In the genomic region with DNA sequence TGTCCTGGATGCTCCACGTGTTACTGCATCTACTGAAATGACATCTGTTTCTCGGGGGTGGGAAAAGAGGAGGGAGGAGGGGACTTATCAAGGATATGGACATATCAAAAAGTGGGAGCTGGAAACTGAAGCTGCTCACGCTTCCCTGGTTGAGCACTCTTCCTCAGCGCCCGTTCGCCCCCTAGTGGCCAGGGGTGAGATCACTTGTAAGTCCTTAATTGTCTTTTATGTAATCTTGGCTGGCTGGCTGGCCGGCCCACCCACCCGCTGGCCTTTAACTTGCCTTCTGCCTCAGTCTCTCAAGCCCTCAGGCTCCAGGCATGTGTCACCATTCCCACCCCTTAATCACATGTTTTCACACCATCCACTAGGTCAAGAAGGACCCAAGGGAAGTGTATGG, we compare ENCODE assay signal across 9 mouse cellular contexts. TPM values are rescaled to one million over a fixed set of nuclear protein-coding genes. Genes with fewer than 3 reads are reported as not detected.
DNase-seq lines count a peak whose midpoint lies in the region; ATAC-seq and TF ChIP-seq lines count a peak whose summit lies in the region.
"Had no signal": no experiment of that assay in that cellular context is flagged by ENCODE, and none has a peak within 500 bp of the region (broad histone marks: within the 10 kb centered on the region; RNA-seq: fewer than 3 reads in every experiment).

No protein-coding gene starts in this region.

- ATAC-seq in forebrain, embryonic 15.5 days (replicated peaks) = no peak
- peak; percentile 64; the same call in 1 of the 2 replicates for ATAC-seq in erythroid progenitor cell, adult 5-6 weeks (replicated peaks; ENCODE audit: low FRiP score, poor library complexity, severe bottlenecking)
- ATAC-seq in midbrain, embryonic 11.5 days (ENCODE audit: low FRiP score) = peak; percentile 1; the same call in 1 of the 2 replicates

- DNase-seq in forebrain, embryonic 10.5 days (ENCODE audit: extremely low spot score, low spot score) = peak; percentile 88
- DNase-seq in brain, embryonic 14.5 days (ENCODE audit: low read depth) = peak; percentile 95
- DNase-seq in heart, postnatal 25 days (ENCODE audit: low spot score) = peak; percentile 78
- peak; percentile 80 for DNase-seq in left cerebral cortex, adult 11 months (ENCODE audit: low spot score)
- DNase-seq in midbrain, embryonic 11.5 days (ENCODE audit: low spot score, missing footprints) = peak; percentile 99
- DNase-seq in spleen, adult 18-20 months = peak; percentile 46 to 81

- no peak overlapping the region for H3K4me2 ChIP-seq in forebrain, embryonic 15.5 days (replicated peaks)
- no peak overlapping the region for H3K4me2 ChIP-seq in midbrain, embryonic 11.5 days

- peaks cover 69% of the 10 kb centered on the region for H3K4me1 ChIP-seq in forebrain, embryonic 10.5 days
- peaks cover 40% of the 10 kb centered on the region for H3K4me1 ChIP-seq in forebrain, embryonic 15.5 days
- peaks cover 24% of the 10 kb centered on the region for H3K4me1 ChIP-seq in midbrain, embryonic 11.5 days (ENCODE audit: control insufficient read depth, insufficient read depth, low read length)

- intact Hi-C loops in heart, postnatal 25 days (cut with DNase I) = no loop called here

- no peak overlapping the region for H3K9ac ChIP-seq in forebrain, embryonic 15.5 days (replicated peaks)
- no peak overlapping the region for H3K9ac ChIP-seq in midbrain, embryonic 11.5 days (ENCODE audit: low read length)

- TF ChIP-seq POLR2A in brain, embryonic 14.5 days (IDR thresholded peaks at IDR 0.05; ENCODE audit: borderline replicate concordance, extremely low read depth, insufficient read depth, insufficient read length, poor library complexity, severe bottlenecking) = no peak

- H3K4me3 ChIP-seq in forebrain, embryonic 10.5 days = 0 out of 2 replicates have a peak overlapping the region, but pooled peaks have one; percentile 46
- no peak overlapping the region for H3K4me3 ChIP-seq in forebrain, embryonic 15.5 days
- H3K4me3 ChIP-seq in midbrain, embryonic 11.5 days (ENCODE audit: low read depth, low read length) = no peak overlapping the region
- H3K4me3 ChIP-seq: myocyte had no signal

- 1% methylated on average over 8 of the region's 8 CpGs for WGBS in forebrain, embryonic 10.5 days
- under 1% methylated on average over 8 of the region's 8 CpGs for WGBS in forebrain, embryonic 15.5 days
- 3% methylated on average over 8 of the region's 8 CpGs for WGBS in midbrain, embryonic 11.5 days

- peaks cover 56% of the 10 kb centered on the region for H3K27me3 ChIP-seq in forebrain, embryonic 10.5 days (ENCODE audit: poor library complexity, severe bottlenecking)
- peaks cover 6% of the 10 kb centered on the region; the same call in 1 of the 2 replicates for H3K27me3 ChIP-seq in forebrain, embryonic 15.5 days
- no peaks in the 10 kb centered on the region for H3K27me3 ChIP-seq in midbrain, embryonic 11.5 days (ENCODE audit: control insufficient read depth, insufficient read depth, low read length)

- H3K36me3 ChIP-seq in forebrain, embryonic 10.5 days (replicated peaks) = peaks cover 89% of the 10 kb centered on the region
- H3K36me3 ChIP-seq in forebrain, embryonic 15.5 days = peaks cover 49% of the 10 kb centered on the region
- peaks cover 25% of the 10 kb centered on the region; the same call in 1 of the 2 replicates for H3K36me3 ChIP-seq in midbrain, embryonic 11.5 days (ENCODE audit: control insufficient read depth, insufficient read depth, low read length)

- TF ChIP-seq CTCF in brain, embryonic 14.5 days (IDR thresholded peaks at IDR 0.05; ENCODE audit: borderline replicate concordance, extremely low read depth, insufficient read depth, insufficient read length) = peak; percentile 96

- no peak overlapping the region for H3K27ac ChIP-seq in forebrain, embryonic 10.5 days
- H3K27ac ChIP-seq in forebrain, embryonic 15.5 days (replicated peaks) = no peak overlapping the region
- no peak overlapping the region for H3K27ac ChIP-seq in midbrain, embryonic 11.5 days (ENCODE audit: low read depth, low read length)

- no peaks in the 10 kb centered on the region for H3K9me3 ChIP-seq in forebrain, embryonic 10.5 days
- H3K9me3 ChIP-seq in forebrain, embryonic 15.5 days = no peaks in the 10 kb centered on the region
- no peaks in the 10 kb centered on the region for H3K9me3 ChIP-seq in midbrain, embryonic 11.5 days (ENCODE audit: control insufficient read depth, low read length)

RNA-seq across cellular contexts. Expression of gene Agap3, which starts 34.1 kb away (rescaled TPM):
- polyA plus RNA-seq in forebrain, embryonic 10.5 days (2016; fragmentation: Nextera tagmentation; extraction: Ambion mirVana) = 24.1 and 29.0 TPM in 2 replicates
- 76.9 and 108 TPM in 2 replicates for polyA plus RNA-seq in forebrain, embryonic 15.5 days (2015; fragmentation: Nextera tagmentation; extraction: Ambion mirVana)
- polyA plus RNA-seq in brain, embryonic 14.5 days (2012; rRNA removed) = 176 and 244 TPM in 2 replicates
- total RNA-seq in erythroid progenitor cell, adult 5-6 weeks (2015; ENCODE audit: low replicate concordance) = 9.6 and 10.5 TPM in 2 replicates
- total RNA-seq in erythroid progenitor cell, adult 5-6 weeks (2017; ENCODE audit: low replicate concordance) = 14.1 and 23.0 TPM in 2 replicates
- 10 to 100 TPM; 80.4 to 80.7 TPM for total RNA-seq in heart, postnatal 25 days (2021)
- 43.1 and 57.0 TPM in 2 replicates for polyA plus RNA-seq in midbrain, embryonic 11.5 days (2014; fragmentation: Nextera tagmentation; extraction: Ambion mirVana)

RNA-seq across cellular contexts. Expression of gene Tmub1, which starts 38.4 kb away (rescaled TPM):
- 28.4 and 31.8 TPM in 2 replicates for polyA plus RNA-seq in forebrain, embryonic 10.5 days (2016; fragmentation: Nextera tagmentation; extraction: Ambion mirVana)
- polyA plus RNA-seq in forebrain, embryonic 15.5 days (2015; fragmentation: Nextera tagmentation; extraction: Ambion mirVana) = 39.4 and 40.1 TPM in 2 replicates
- 60.7 and 67.7 TPM in 2 replicates for polyA plus RNA-seq in brain, embryonic 14.5 days (2012; rRNA removed)
- 5.4 TPM in 1 of 2 replicates, not detected in the other for total RNA-seq in erythroid progenitor cell, adult 5-6 weeks (2015; ENCODE audit: low replicate concordance)
- total RNA-seq in erythroid progenitor cell, adult 5-6 weeks (2017; ENCODE audit: low replicate concordance) = 0.64 and 12.8 TPM in 2 replicates
- total RNA-seq in heart, postnatal 25 days (2021) = 10 to 100 TPM in 1 of 2 experiments, 1 to 10 TPM in 1; 9.1 to 12.0 TPM
- polyA plus RNA-seq in midbrain, embryonic 11.5 days (2014; fragmentation: Nextera tagmentation; extraction: Ambion mirVana) = 30.5 and 32.3 TPM in 2 replicates

RNA-seq across cellular contexts. Expression of gene Gbx1, which starts 40.9 kb away (rescaled TPM):
- polyA plus RNA-seq in forebrain, embryonic 10.5 days (2016; fragmentation: Nextera tagmentation; extraction: Ambion mirVana) = 0.09 and 0.21 TPM in 2 replicates
- polyA plus RNA-seq in forebrain, embryonic 15.5 days (2015; fragmentation: Nextera tagmentation; extraction: Ambion mirVana) = 1.2 and 2.3 TPM in 2 replicates
- polyA plus RNA-seq in brain, embryonic 14.5 days (2012; rRNA removed) = 2.2 and 5.0 TPM in 2 replicates
- total RNA-seq in erythroid progenitor cell, adult 5-6 weeks (2015; ENCODE audit: low replicate concordance) = not detected in 2 replicates
- total RNA-seq in erythroid progenitor cell, adult 5-6 weeks (2017; ENCODE audit: low replicate concordance) = not detected in 2 replicates
- not detected for total RNA-seq in heart, postnatal 25 days (2021)
- polyA plus RNA-seq in midbrain, embryonic 11.5 days (2014; fragmentation: Nextera tagmentation; extraction: Ambion mirVana) = 0.15 TPM in 1 of 2 replicates, not detected in the other

RNA-seq across cellular contexts. Expression of gene Fastk, which starts 41.0 kb away (rescaled TPM):
- polyA plus RNA-seq in forebrain, embryonic 10.5 days (2016; fragmentation: Nextera tagmentation; extraction: Ambion mirVana) = 106 and 108 TPM in 2 replicates
- 90.6 and 91.4 TPM in 2 replicates for polyA plus RNA-seq in forebrain, embryonic 15.5 days (2015; fragmentation: Nextera tagmentation; extraction: Ambion mirVana)
- polyA plus RNA-seq in brain, embryonic 14.5 days (2012; rRNA removed) = 152 and 248 TPM in 2 replicates
- 37.1 and 78.4 TPM in 2 replicates for total RNA-seq in erythroid progenitor cell, adult 5-6 weeks (2015; ENCODE audit: low replicate concordance)
- 15.8 and 32.3 TPM in 2 replicates for total RNA-seq in erythroid progenitor cell, adult 5-6 weeks (2017; ENCODE audit: low replicate concordance)
- 100 to 1,000 TPM; 275 to 314 TPM for total RNA-seq in heart, postnatal 25 days (2021)
- polyA plus RNA-seq in midbrain, embryonic 11.5 days (2014; fragmentation: Nextera tagmentation; extraction: Ambion mirVana) = 79.3 and 84.6 TPM in 2 replicates

RNA-seq across cellular contexts. Expression of gene Asb10, which starts 54.7 kb away (rescaled TPM):
- 0.09 and 0.15 TPM in 2 replicates for polyA plus RNA-seq in forebrain, embryonic 10.5 days (2016; fragmentation: Nextera tagmentation; extraction: Ambion mirVana)
- polyA plus RNA-seq in forebrain, embryonic 15.5 days (2015; fragmentation: Nextera tagmentation; extraction: Ambion mirVana) = 0.11 and 0.42 TPM in 2 replicates
- 0.33 and 0.54 TPM in 2 replicates for polyA plus RNA-seq in brain, embryonic 14.5 days (2012; rRNA removed)
- total RNA-seq in erythroid progenitor cell, adult 5-6 weeks (2015; ENCODE audit: low replicate concordance) = not detected in 2 replicates
- not detected in 2 replicates for total RNA-seq in erythroid progenitor cell, adult 5-6 weeks (2017; ENCODE audit: low replicate concordance)
- 10 to 100 TPM; 85.1 to 85.9 TPM for total RNA-seq in heart, postnatal 25 days (2021)
- 0.25 TPM in 2 replicates for polyA plus RNA-seq in midbrain, embryonic 11.5 days (2014; fragmentation: Nextera tagmentation; extraction: Ambion mirVana)
